Mouse (Mus musculus) left cerebral cortex, postnatal 10 days (tissue): ENCODE results near the gene Ak4. TPM values are rescaled to one million over a fixed set of nuclear protein-coding genes. Genes with fewer than 3 reads are reported as not detected.
A peak's percentile ranks its signal among the peaks of the same experiment; 100 is the strongest.
"Not testable (repeated sequence)": the region's sequence is repeated elsewhere in the genome, so short reads cannot be mapped to it uniquely, and the experiment has no call there.

Source experiments
- DNase-seq, 2 experiments: peaks; one replicate each; pipeline ENCODE4 v3.0.0; 2021 to 2022; ENCODE audit warnings: low spot score in 2 of 2, mixed read lengths in 1 of 2; ENCODE audit errors: extremely low spot score in 1 of 2
- intact Hi-C: fragments of 180-260 bp; cut with DNase I; formaldehyde crosslinking; loops from one replicate; pipeline ENCODE4 v1.15.1; 2025
- total RNA-seq, 2 experiments: library from RNA; stranded (reverse); gene quantifications; 2 replicates each; pipeline ENCODE4 v1.2.3; 2021

The Ak4 gene
- total RNA-seq, 2 experiments from 2014 or later = 18.7 to 22.0 TPM

DNA sequence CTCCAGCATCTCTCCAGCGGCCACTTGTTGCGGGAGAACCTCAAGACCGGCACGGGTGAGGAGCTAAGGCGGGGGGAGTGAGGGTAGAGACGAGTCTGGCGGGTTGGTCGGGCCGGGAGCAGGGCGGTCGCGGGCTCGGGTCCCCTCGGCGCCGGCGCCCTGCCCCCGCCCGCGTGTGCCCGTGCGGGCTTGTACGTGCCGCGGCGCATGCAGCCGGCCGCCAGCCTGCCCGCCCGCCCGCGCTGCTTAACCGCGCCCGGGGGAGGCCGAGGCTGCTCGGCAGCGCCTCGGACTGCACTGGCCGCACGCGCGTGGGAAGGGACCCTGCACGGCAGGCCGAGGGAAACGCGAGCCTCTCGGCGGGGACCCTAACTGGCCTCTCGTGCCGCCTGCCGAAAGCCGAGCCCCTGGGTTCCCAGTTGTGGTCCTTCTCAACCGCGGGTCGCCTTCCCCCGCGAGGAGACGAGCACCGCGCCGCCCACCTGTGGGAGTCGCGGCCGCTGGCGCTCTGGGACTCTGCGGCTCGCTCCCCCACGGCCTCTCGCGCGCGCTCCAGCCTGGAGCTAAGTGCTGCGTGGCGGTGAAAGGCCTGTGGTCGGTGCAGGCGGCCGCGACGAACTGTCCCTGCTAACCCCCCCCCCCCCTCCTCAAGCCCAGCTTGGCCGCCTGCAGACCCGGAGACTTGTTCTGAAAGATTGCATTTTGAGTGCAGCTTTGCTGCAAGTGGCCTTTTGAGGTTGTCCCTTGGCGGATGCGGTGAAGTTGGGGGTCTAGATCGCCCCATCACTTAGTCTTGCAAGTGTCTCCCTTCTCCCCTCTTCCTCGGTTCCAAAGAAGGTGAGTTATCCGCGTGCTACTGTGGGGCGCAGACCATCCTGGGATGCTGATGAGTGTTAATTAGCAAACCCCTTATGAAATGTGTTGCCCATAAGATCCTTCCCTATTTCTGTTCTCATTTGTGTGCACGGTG is 1.1 kb downstream of the Ak4 start:
- peak in 1 of 2 experiments; percentile 51 for DNase-seq
- intact Hi-C loops = loop anchor here (10.0 kb wide), 1 partner anchor 265 kb away; no protein-coding TSS in a partner anchor

DNA sequence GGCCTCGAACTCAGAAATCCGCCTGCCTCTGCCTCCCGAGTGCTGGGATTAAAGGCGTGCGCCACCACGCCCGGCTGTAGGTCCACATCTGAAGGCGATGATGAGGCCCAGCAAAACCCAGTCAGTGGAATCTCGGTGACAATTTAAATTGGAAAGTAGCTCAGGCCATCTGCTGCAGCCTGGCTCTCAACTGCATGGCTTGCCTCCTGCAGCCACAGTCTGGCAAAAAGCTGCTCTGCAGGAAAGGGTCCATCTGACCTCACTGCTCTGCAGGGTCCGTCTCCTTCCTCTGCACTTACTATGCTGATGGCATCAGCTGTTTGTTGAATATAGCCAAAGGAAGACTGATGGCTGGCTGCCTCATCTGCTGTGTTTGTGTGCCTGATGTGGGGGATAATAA is 3.9 kb downstream of the Ak4 start:
- intact Hi-C loops = loop anchor here (10.0 kb wide), 1 partner anchor 268 kb away; no protein-coding TSS in a partner anchor
- no peak for DNase-seq

DNA sequence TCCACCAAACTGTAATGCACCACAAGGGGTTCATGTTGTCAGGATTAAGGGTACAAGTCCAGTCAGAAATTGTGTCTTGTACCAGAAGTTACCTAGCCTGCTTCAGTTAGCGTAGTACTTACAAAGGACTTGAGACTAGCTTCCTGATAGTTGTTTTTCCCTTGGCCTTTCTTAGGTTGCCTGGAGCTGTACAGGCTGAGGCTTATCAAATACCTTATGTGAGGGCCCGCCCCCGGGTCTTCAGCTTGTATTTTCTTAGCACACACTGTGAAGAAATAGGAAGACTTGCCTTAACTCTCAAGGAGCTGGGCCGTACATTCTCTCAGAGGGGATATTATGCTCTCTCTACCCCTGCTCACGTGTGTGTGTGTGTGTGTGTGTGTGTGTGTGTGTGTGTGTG is 4.5 kb downstream of the Ak4 start:
- no peak for DNase-seq
- intact Hi-C loops = loop anchor here (10.0 kb wide), 1 partner anchor 269 kb away; no protein-coding TSS in a partner anchor

DNA sequence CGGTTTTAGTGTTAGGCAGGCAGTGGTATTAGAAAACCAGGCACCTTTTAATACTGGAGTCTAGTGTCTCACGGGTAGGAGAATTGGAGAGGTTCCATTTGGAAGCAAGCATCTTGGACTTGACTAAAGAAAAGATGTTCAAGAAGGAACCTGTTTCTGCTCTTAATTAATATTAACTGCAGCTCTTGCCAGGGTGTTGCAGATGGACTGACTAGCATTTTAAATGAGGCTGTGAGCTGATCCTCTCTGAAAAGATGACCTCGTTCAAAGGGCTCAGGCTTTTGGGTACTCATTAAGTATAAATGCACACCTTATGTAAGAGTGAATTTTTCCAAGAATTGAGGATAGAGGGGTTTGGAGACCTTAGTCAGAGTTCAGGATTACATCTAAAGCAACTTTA is 5.4 kb downstream of the Ak4 start:
- no peak for DNase-seq
- intact Hi-C loops = loop anchor here (10.0 kb wide), 1 partner anchor 270 kb away; no protein-coding TSS in a partner anchor

DNA sequence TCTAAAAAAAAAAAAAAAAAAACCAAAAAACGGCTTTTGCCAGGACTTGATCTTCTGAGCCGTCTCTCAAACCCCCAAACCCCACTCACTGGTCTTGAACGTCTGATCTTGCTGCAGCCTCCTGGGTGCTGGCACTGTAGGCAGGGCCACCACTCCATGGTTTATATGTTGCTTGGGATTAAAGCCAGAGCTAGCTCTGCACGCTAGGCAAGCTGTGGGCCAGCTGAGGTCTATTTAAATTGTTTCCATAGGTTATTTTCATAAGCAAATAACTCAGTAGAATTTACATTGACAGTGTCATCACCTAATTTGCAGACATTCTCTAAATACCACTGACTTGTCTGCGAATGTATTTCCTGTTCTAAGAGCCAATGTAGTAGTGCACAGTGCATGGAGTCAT is 6.0 kb downstream of the Ak4 start:
- intact Hi-C loops = loop anchor here (5.0 to 10.0 kb wide), 2 partner anchors 73 to 270 kb away; no protein-coding TSS in a partner anchor
- DNase-seq = no peak

DNA sequence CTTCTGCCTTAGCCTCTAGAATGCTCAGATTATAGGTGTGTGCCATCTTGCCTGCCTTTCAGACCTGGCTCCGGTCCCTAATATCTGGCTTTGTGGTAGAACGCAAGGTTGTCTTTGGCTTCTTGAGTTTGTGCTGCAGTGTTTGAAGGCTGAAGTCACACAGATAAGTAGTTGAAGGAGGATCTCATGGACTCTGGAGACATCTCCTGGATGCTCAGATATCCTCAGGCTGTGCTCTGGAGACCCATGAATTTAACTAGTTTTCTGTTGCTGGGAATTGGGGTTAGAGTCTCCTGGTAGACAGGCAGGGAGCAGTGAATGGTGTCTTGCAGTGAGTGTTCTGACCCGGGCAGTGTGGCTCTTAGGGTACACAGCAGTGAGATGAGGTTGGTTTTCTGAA is 6.6 kb downstream of the Ak4 start:
- DNase-seq = no peak
- intact Hi-C loops = loop anchor here (5.0 to 10.0 kb wide), 2 partner anchors 73 to 271 kb away; no protein-coding TSS in a partner anchor

DNA sequence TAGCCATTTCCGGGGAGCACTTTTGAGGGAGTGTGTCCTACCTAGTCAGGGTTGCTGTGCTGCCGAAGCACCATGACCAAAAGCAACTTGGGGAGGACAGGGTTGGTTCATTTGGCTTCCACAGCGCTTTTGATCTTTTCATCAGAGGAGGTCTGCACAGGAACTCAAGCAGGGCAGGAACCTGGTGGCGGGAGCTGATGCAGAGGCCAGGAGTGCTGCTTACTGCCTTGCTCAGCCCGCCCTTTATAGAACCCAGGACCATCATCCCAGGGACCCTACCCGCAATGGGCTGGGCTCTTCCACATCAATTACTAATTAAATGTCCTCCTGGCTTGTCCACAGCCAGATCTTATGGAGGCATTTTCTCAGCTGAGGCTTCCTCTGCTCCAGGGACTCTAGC is 7.5 kb downstream of the Ak4 start:
- intact Hi-C loops = loop anchor here (5.0 to 10.0 kb wide), 2 partner anchors 74 to 272 kb away; no protein-coding TSS in a partner anchor
- DNase-seq = no peak

DNA sequence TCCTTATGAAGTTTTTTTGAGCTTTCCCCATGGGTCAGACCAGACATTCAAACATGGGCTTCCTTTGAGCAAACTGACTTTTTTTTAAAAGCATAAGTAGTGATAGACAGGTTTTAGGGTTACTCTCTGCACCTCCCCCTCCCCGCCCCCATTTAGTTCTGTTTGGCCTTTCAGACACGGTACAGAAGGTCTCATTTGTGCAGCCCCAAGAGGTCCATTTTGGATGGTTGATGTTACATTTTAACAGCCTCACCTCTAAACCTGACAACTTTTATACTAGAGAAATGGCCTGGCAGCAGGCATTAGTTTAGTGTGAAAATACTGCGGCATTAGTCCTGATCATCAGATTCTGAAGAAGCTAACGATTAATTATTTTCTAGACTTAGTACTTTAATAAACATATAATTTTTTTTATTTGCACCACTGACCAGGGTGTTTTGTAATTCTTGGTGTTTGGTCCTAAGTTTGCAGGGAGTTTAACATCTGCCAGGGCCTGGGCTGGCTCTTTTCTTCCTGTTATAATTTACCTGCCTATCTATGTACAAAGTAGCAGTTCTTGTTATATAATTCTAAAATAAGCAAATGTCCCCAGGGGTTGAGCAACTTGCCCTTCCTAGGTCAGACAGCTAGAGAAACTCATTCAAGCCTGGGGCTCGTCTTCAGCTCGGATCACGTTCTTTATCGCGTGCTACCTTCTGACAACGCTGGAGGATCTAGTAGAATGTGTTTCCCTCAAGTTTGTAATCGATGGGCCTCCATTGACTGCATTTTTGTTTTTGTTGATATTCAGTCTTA is 9.0 kb downstream of the Ak4 start:
- intact Hi-C loops = loop anchor here (5.0 to 10.0 kb wide), 2 partner anchors 76 to 273 kb away; no protein-coding TSS in a partner anchor

DNA sequence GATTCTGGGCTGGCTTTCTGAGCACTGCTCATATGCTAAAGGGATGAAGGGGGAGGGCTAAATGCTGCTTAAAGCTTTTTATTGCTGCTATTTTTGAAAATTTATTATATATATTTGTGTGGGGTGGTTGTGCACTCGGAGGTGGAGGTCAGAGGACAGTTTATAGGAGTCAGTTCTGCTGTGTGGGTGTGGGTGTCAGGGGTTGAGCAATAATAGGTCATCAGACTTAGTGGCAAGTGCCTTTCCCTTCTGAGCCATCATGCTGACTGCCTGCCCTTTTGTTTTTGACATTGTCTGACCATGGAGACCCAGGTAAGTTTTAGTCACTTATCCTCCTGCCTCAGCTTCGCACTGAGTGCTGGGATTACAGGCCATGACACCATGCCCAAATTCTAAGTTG is 10.0 kb downstream of the Ak4 start:
- DNase-seq = no peak
- intact Hi-C loops = loop anchor here (5.0 to 10.0 kb wide), 2 partner anchors 77 to 274 kb away; no protein-coding TSS in a partner anchor

More for the DNA sequence above, 9.0 kb downstream of the Ak4 start:
- no peak for DNase-seq

DNA sequence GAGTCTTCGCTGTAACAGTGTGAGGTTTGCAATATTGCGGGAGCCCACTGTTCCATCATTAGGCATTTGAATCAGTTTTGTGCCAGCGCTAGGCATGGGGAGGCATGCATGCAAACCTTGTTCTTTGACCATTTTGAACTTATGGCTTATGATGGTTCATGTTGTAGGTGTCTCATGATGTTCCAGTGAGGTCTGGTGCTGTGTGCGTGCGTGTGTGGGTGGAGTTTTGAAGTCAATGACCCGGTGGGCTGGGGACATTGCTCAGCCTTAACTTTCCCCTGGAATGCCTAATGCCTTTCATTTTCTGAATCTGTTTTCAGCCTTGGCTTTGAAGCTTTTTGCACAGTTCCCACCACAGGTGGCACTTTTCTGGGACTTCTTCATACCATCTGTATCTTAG is 10.9 kb downstream of the Ak4 start:
- no peak for DNase-seq
- intact Hi-C loops = loop anchor here (5.0 to 10.0 kb wide), 2 partner anchors 78 to 275 kb away; no protein-coding TSS in a partner anchor

DNA sequence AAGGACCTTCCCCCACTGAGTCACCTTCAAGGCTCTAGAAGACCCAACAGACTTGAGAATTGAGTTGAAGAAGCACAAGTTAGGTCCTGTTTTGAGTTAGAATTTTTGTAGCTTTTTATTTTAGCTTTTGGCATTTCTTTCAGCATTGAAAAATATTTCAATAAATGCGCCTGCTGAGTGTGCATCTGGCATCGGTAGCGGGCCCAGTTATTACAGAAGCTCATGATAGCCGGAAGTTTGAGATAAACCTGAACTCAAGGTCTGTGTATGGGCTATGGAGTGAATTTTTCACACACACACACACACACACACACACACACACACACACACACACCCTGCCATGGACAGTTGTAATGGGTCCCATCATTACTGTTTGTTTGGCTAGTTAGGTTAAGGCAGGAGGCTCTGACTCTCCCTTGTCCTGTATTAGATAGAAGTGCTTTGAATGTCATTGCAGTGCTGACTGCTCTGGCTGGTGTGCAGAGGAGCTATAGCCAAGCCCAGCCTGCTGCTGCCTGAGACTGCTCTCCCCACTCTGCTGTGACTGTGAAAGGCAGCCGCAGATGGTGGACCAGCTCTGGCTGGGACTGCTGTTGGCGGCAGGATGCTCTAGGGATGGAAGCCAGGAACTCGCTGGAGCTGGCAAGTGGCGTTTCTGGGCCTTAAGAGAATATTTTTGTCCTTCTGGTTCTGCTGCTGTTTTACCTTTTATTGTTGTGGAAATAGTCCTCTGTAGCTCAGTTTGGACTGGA is 17.9 kb downstream of the Ak4 start:
- DNase-seq = peak; percentile 75 to 82
- intact Hi-C loops = no loop called here

DNA sequence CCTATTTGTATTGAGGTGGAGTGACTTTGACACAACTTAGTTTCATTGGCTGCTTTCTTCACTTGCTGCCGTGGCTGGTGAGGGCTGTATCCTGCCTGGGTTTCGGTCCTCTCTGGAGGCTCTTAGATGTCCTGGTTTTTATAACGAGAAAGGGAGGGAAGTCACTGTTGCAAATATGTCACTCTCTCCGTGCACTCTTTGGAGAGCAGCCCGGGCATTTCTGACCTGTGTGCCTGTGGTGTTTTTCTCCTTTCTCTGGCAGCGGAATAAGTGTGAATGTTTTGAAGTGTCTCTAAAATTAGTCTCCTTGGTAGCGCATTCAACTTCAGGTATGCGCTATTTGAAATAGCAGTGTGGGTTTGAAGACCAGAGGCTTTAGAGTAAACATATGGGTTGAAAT is 19.2 kb downstream of the Ak4 start:
- DNase-seq = no peak
- intact Hi-C loops = no loop called here

DNA sequence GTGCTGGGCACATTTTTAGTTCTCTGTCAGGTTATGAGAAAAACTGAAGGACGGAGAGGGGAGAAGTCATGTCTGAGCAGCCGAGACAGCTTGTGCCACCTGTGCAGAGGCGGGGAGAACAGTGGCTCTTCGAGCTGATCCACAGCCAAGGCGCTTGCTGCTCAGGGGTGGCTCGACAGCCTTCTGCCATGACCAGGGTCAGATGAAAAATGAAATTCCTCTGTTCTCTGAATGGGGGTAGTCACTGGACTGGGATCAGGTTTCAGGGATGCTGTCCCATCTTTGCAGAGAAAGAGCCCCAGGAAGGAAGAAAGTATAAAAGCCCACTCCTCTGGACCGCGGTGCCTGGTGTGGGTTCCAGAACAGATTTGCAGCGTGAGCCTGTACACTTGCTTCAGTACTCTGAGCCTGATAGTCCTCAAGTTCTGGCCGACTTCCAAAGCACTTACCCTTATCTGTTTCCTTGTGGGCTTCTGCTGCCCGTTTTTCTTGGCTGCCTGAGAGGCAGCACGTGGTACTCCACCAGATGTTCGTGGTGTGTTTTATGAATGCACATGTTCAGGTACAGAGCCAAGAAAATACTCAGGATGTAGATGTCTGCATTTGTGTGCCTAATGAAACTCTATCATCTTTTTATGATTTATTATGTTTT is 20.8 kb downstream of the Ak4 start:
- DNase-seq = peak in 1 of 2 experiments; percentile 37
- intact Hi-C loops = no loop called here

DNA sequence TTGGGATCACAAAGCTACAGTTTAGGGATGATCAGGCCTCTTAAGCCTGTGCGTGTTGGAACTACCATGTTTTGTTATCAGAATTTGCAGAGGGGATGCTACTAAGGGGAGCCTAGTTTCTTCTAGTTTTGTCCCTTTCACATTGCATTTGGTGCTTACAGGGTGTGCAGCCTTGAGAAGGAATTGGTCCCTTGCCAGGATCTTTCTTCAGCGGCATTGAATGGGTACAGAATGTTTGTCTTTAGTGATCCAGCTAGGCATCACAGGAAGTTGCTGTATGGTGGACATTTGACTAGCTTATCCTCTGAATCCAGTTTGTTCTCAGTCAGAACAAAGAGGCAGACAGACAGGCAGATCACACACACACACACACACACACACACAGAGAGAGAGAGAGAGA is 23.7 kb downstream of the Ak4 start:
- intact Hi-C loops = no loop called here
- DNase-seq = peak in 1 of 2 experiments; percentile 24

DNA sequence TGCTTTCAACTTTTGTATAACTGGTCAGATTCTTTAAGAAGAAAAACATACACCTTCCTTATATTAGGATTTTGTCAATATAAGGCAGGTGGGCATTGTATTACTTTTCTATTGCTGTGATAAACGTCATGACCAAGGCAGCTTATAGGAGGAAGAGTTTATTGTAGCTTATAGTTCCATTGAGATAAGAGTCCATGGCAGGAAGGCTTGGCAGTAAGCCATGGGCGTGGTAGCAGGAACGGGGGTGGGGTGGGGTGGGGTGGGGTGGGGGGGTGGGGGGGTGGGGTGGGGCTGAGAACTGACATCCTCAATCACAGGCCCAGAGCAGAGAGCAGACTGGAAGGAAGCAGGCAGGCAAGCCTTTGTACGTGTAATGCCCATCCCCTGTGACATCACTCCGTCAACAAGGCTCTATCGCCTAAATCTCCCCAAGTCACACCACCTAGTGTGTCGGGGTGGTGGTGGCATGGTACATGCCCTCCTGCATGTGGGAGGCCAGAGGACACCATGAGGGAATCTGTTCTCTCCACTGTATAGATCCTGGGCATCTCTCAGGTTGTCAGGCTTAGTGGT is 24.4 kb downstream of the Ak4 start:
- intact Hi-C loops = no loop called here
- DNase-seq = no peak

DNA sequence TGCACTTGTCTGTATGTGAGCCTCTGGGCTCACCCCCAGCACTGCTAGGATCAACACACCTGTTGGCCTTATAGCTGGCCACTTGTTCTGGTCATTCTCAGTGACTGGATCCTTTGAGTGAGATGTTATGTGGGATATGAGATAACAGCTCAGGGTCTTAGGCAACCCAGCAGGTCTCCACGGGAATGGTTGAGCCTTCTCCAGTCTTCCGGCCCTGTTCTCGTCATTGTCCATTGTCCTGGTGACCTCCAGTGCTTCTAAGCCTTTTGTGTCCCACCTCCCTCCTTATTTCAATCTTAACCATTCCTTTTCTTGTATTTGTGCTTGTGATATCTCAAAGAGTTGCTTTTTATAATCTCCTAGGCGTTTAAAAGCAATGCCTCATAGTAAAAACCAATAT is 26.6 kb downstream of the Ak4 start:
- intact Hi-C loops = no loop called here
- no peak for DNase-seq

DNA sequence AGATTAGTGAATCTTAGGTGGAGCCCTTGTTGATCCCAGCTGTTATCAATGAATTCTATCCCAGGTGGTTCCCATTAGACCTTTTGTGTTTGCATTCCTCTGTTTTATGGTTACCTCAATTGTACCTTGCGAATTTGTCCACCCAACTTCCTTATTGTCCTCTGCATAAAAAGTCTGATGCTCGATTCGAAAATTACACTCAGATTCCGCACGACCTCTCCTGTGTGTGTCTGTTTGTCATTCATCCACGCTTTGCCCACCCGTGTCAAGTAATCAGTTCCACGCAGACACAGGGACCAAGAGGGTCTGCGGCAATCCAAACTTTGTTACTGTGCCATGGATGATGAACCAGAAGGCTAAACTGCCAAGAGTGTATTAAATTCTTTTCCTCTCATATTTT is 27.5 kb downstream of the Ak4 start:
- intact Hi-C loops, DNase-seq: not testable (repeated sequence)

DNA sequence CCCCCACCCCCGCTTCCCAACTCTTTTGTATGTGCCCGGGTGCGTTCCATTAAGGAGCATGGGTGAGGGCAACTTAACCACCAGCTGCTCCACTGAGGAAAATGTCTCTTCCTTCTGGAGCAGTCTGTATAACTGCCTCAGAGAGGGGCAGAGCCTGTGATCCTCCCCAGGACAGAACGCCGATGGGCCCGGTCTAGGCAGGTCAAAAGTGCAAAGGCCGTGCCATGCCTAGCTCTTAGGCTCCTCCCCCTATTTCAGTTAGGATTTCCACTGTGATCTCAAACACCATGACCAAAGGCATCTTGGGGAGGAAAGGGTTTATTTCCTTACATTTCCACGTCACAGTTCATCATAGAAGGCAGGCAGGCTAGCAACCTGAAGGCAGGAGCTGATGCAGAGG is 29.6 kb downstream of the Ak4 start:
- no peak for DNase-seq
- intact Hi-C loops = no loop called here
